Mouse (Mus musculus): Measurements from ENCODE around the gene Actc1. TPM values are rescaled to one million over a fixed set of nuclear protein-coding genes. Genes with fewer than 3 reads are reported as not detected.
A peak's percentile ranks its signal among the peaks of the same experiment; 100 is the strongest.

Actc1 gene
- polyA plus RNA-seq, 1 experiment from 2014 or later: 80.5 TPM

DNA sequence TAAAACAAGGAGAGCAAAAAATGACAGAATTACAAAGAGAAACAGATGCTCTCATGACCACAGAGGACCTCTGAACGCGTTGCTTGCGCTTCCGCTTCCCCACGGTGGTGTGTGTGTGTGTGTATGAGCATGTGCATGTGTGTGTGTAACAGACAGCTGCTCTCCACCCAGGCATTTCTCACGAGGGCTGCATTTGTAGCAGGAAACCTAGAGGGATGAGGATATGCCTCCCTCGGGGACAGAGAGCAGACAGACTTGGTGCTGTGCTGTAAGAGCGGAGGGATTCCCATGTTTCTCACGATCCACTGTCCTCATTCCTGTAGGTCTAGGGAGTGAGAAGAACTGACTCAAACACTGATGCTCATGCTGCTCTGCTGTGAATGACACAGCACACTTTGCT is 40.2 kb upstream of the Actc1 start:
- H3K4me3 ChIP-seq (ENCODE audit: low read depth, low read length): no peak overlapping the region
- H3K4me2 ChIP-seq (ENCODE audit: low read depth, low read length): no peak overlapping the region
- no peak overlapping the region for H3K27ac ChIP-seq (ENCODE audit: low read length)
- H3K27me3 ChIP-seq (ENCODE audit: control insufficient read depth, insufficient read depth, low read depth, low read length): no peaks in the 10 kb centered on the region
- no peaks in the 10 kb centered on the region for H3K9me3 ChIP-seq (replicated peaks; ENCODE audit: control insufficient read depth, low read length)
- ATAC-seq (ENCODE audit: low read depth): no peak
- 69% methylated on average over 9 of the region's 9 CpGs for WGBS (ENCODE audit: insufficient replicate concordance)
- peaks cover 2% of the 10 kb centered on the region for H3K4me1 ChIP-seq (ENCODE audit: control insufficient read depth, low read depth, low read length)
- H3K9ac ChIP-seq (ENCODE audit: low read depth, low read length): no peak overlapping the region
- H3K36me3 ChIP-seq (ENCODE audit: control insufficient read depth, insufficient read depth): no peaks in the 10 kb centered on the region

DNA sequence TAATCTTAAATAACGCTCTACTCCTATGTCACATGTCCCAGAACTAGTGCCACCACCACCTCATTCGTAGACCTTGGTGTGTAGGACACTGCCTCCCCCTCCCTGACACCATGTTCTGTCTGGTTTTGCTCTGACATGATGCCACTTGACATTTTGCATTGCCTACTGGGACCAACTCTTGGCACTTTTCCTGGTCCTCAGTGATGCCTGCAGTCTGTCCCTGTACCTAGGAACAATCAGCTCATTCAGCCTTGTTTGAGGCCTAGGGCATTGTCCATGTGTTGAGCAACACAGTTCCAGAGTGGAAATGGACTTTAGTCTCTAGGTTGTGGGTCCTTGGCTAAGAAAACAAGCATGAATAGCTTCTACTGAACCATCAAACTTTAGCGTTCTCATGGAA is 36.5 kb upstream of the Actc1 start:
- Histone ChIP-seq H3K27ac (ENCODE audit: low read length) (no peak overlapping the region), H3K9me3 (replicated peaks; ENCODE audit: control insufficient read depth, low read length) (no peaks in the 10 kb centered on the region), H3K9ac (ENCODE audit: low read depth, low read length) (no peak overlapping the region), H3K4me1 (ENCODE audit: control insufficient read depth, low read depth, low read length) (no peaks in the 10 kb centered on the region), H3K27me3 (ENCODE audit: control insufficient read depth, insufficient read depth, low read depth, low read length) (no peaks in the 10 kb centered on the region), H3K4me2 (ENCODE audit: low read depth, low read length) (no peak overlapping the region), H3K36me3 (ENCODE audit: control insufficient read depth, insufficient read depth) (no peaks in the 10 kb centered on the region), H3K4me3 (ENCODE audit: low read depth, low read length) (no peak overlapping the region)
- WGBS (ENCODE audit: insufficient replicate concordance): 70% methylated on average over 3 of the region's 3 CpGs
- peak; percentile 76 for ATAC-seq (ENCODE audit: low read depth)

DNA sequence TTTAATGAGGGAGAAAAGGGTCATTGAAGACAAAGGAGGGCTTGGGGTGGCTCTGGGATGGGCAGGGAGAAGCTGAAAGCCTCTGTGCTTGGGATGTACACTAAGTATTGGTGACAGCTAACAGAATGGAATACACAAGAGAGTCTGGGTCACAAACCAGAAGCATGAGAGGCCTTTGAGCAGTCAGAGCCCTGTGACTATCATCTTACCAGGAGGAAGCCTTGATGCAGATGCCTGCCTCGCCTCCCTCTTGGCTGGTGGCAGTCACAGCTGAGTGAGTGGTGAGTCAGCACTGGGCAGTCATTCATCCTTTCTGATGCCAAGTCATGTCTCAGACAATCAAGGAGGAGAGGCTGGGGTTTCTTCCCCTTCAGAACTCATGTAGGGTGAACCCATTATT is 33.9 kb upstream of the Actc1 start:
- Histone ChIP-seq H3K4me1 (ENCODE audit: control insufficient read depth, low read depth, low read length) (no peaks in the 10 kb centered on the region), H3K36me3 (ENCODE audit: control insufficient read depth, insufficient read depth) (no peaks in the 10 kb centered on the region), H3K9me3 (replicated peaks; ENCODE audit: control insufficient read depth, low read length) (no peaks in the 10 kb centered on the region), H3K9ac (ENCODE audit: low read depth, low read length) (no peak overlapping the region), H3K27me3 (ENCODE audit: control insufficient read depth, insufficient read depth, low read depth, low read length) (no peaks in the 10 kb centered on the region), H3K4me2 (ENCODE audit: low read depth, low read length) (no peak overlapping the region), H3K4me3 (ENCODE audit: low read depth, low read length) (no peak overlapping the region), H3K27ac (ENCODE audit: low read length) (no peak overlapping the region)
- ATAC-seq (ENCODE audit: low read depth): no peak
- 40% methylated on average over 1 of the region's 1 CpGs for WGBS (ENCODE audit: insufficient replicate concordance)

DNA sequence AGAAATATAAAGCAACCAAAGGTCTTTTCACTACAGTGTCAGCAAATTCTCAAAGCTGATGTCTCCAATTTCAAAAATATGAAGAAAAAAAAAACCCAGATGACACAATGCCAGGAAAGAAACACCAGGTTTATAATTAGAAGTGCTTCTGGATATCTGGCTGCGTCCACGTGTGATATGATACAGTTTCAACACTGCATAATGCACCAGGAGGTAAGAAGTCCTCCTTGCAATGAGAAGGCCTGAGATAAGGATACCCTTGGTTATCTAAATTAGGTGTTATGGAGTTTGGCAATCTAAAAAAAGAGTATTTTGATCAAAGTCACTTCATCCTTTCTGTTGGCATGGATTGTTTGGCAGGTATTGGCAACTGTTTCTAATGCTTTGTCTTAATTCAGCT is 18.5 kb upstream of the Actc1 start:
- no peaks in the 10 kb centered on the region for H3K4me1 ChIP-seq (ENCODE audit: control insufficient read depth, low read depth, low read length)
- no peak overlapping the region for H3K4me2 ChIP-seq (ENCODE audit: low read depth, low read length)
- no peaks in the 10 kb centered on the region for H3K27me3 ChIP-seq (ENCODE audit: control insufficient read depth, insufficient read depth, low read depth, low read length)
- no peaks in the 10 kb centered on the region for H3K9me3 ChIP-seq (replicated peaks; ENCODE audit: control insufficient read depth, low read length)
- ATAC-seq (ENCODE audit: low read depth): no peak
- no peaks in the 10 kb centered on the region for H3K36me3 ChIP-seq (ENCODE audit: control insufficient read depth, insufficient read depth)
- H3K27ac ChIP-seq (ENCODE audit: low read length): no peak overlapping the region
- H3K4me3 ChIP-seq (ENCODE audit: low read depth, low read length): no peak overlapping the region
- WGBS (ENCODE audit: insufficient replicate concordance): 64% methylated on average over 2 of the region's 2 CpGs
- H3K9ac ChIP-seq (ENCODE audit: low read depth, low read length): no peak overlapping the region

DNA sequence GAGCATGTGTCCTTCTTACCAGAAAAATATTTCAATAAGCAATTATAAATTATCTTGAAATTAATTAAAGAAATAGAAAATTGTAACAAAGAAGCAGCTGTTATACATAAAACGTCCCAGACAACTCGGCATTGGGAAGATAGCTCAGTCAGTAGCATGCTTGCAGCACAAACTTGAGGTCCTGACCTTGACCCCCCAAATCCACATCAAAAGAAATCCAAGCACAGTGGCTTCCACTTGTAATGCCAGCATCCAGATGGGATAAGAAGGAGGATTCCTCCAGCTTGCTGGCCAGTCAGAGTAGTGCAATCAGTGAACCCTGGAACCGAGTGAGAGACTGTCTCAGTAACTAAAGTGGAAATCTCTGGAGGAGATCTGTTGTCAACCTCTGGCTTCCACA is 12.9 kb upstream of the Actc1 start:
- Histone ChIP-seq H3K4me3 (ENCODE audit: low read depth, low read length) (no peak overlapping the region), H3K4me2 (ENCODE audit: low read depth, low read length) (no peak overlapping the region), H3K27ac (ENCODE audit: low read length) (no peak overlapping the region), H3K9ac (ENCODE audit: low read depth, low read length) (no peak overlapping the region), H3K36me3 (ENCODE audit: control insufficient read depth, insufficient read depth) (no peaks in the 10 kb centered on the region), H3K9me3 (replicated peaks; ENCODE audit: control insufficient read depth, low read length) (no peaks in the 10 kb centered on the region), H3K4me1 (ENCODE audit: control insufficient read depth, low read depth, low read length) (no peaks in the 10 kb centered on the region), H3K27me3 (ENCODE audit: control insufficient read depth, insufficient read depth, low read depth, low read length) (no peaks in the 10 kb centered on the region)
- 54% methylated on average over 3 of the region's 3 CpGs for WGBS (ENCODE audit: insufficient replicate concordance)
- no peak for ATAC-seq (ENCODE audit: low read depth)

DNA sequence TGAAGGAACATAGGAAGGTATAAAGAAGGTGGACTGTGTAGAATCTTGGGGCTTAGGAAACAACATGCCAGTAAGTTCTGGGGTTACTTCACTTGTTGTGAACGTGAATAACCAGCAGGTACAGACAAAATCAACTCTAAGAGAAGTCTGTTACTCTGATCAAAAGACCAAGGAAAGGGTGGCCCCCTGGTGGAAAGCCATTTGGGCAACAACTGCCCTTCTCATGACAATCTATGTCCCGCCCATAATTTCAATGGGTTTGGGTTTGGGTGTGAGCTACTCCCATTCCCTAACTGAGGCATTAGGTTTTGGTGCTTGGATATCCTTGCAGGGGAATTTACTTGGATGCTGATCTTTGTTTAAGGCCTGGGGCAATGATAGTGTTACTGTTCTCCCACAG is 10.7 kb upstream of the Actc1 start:
- no peak overlapping the region for H3K9ac ChIP-seq (ENCODE audit: low read depth, low read length)
- H3K27ac ChIP-seq (ENCODE audit: low read length): no peak overlapping the region
- no peaks in the 10 kb centered on the region for H3K27me3 ChIP-seq (ENCODE audit: control insufficient read depth, insufficient read depth, low read depth, low read length)
- no peaks in the 10 kb centered on the region for H3K9me3 ChIP-seq (replicated peaks; ENCODE audit: control insufficient read depth, low read length)
- no peak overlapping the region for H3K4me2 ChIP-seq (ENCODE audit: low read depth, low read length)
- no peak overlapping the region for H3K4me3 ChIP-seq (ENCODE audit: low read depth, low read length)
- no peaks in the 10 kb centered on the region for H3K4me1 ChIP-seq (ENCODE audit: control insufficient read depth, low read depth, low read length)
- WGBS (ENCODE audit: insufficient replicate concordance): 44% methylated on average over 2 of the region's 2 CpGs
- H3K36me3 ChIP-seq (ENCODE audit: control insufficient read depth, insufficient read depth): no peaks in the 10 kb centered on the region
- ATAC-seq (ENCODE audit: low read depth): no peak

DNA sequence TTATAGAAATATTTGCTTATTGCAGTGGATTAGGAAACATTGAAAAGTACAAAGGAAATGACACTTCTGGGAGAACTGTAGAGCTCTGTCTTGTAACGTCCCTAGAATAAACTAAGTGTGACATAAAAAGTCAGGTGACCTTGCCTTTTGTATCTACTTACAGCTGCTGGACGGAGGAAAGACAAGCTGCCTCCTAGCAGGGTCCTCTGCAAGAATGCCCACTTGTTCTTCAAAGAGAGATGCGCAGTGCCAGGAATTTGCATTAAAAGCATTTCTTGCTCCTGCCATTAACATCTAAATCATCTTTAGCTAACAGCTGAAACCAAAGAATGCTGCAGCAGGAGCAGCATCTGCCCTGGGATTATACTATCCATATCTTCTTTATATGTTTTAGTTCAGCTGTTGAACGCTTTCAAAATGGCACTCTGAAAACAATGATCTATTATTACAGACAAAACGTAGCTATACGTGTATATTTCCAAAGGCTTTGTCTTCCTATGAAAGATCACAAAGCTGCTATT is 6.8 kb upstream of the Actc1 start:
- no peak overlapping the region for H3K9ac ChIP-seq (ENCODE audit: low read depth, low read length)
- H3K4me3 ChIP-seq (ENCODE audit: low read depth, low read length): no peak overlapping the region
- WGBS (ENCODE audit: insufficient replicate concordance): 53% methylated on average over 6 of the region's 6 CpGs
- H3K27ac ChIP-seq (ENCODE audit: low read length): no peak overlapping the region
- H3K36me3 ChIP-seq (ENCODE audit: control insufficient read depth, insufficient read depth): no peaks in the 10 kb centered on the region
- H3K9me3 ChIP-seq (replicated peaks; ENCODE audit: control insufficient read depth, low read length): no peaks in the 10 kb centered on the region
- H3K27me3 ChIP-seq (ENCODE audit: control insufficient read depth, insufficient read depth, low read depth, low read length): no peaks in the 10 kb centered on the region
- ATAC-seq (ENCODE audit: low read depth): no peak
- no peaks in the 10 kb centered on the region for H3K4me1 ChIP-seq (ENCODE audit: control insufficient read depth, low read depth, low read length)
- no peak overlapping the region for H3K4me2 ChIP-seq (ENCODE audit: low read depth, low read length)

DNA sequence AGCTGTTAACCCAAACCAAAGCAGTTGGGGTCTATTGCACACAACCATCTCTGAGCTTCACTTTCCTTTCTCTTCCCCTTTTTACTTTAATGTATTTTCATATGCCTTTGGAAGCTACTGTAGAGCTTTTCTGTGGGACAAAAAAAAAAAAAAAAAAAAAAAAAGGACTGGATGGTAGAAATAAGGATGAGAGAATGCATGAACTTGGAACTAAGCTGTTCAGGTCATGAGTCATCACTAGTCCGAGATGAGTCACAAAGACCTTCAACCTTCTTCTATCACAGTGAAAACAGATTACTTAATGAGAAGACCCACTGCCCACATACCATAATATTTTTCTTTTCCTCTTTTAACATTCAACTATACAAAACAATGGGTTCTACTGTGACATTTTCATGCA is 6.3 kb upstream of the Actc1 start:
- no peaks in the 10 kb centered on the region for H3K9me3 ChIP-seq (replicated peaks; ENCODE audit: control insufficient read depth, low read length)
- H3K27me3 ChIP-seq (ENCODE audit: control insufficient read depth, insufficient read depth, low read depth, low read length): no peaks in the 10 kb centered on the region
- no peak overlapping the region for H3K9ac ChIP-seq (ENCODE audit: low read depth, low read length)
- no peaks in the 10 kb centered on the region for H3K36me3 ChIP-seq (ENCODE audit: control insufficient read depth, insufficient read depth)
- H3K27ac ChIP-seq (ENCODE audit: low read length): no peak overlapping the region
- ATAC-seq (ENCODE audit: low read depth): no peak
- H3K4me1 ChIP-seq (ENCODE audit: control insufficient read depth, low read depth, low read length): no peaks in the 10 kb centered on the region
- 56% methylated on average over 1 of the region's 1 CpGs for WGBS (ENCODE audit: insufficient replicate concordance)
- H3K4me3 ChIP-seq (ENCODE audit: low read depth, low read length): no peak overlapping the region
- H3K4me2 ChIP-seq (ENCODE audit: low read depth, low read length): no peak overlapping the region

DNA sequence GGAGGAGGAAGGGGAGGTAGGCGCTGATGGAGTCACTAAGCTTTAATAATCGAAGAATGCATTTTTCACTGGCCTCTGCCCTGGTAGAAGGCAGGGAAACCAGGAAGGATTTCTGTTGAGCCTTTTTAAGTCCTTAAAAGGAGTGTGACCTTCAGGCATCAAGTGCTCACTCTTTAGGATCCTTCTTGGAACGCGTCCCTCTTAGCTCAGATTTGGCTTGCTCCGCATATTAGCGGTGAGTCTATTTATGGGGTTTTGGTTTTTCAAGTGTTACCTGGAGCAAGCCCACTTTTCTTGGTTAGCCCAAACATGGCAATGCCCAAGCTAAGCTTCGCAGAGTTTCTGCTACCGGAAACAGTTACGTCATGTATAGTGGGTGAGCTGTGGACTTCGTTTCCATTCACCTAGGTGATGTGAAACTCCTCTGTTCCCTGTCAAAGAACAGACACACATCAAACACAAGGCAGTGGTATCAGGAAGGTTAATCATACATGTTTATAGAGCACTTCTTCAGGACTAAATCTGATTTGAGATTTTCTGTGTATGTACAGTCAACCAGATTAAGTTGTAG is 5.0 kb upstream of the Actc1 start:
- H3K36me3 ChIP-seq (ENCODE audit: control insufficient read depth, insufficient read depth): no peaks in the 10 kb centered on the region
- H3K9me3 ChIP-seq (replicated peaks; ENCODE audit: control insufficient read depth, low read length): no peaks in the 10 kb centered on the region
- H3K27me3 ChIP-seq (ENCODE audit: control insufficient read depth, insufficient read depth, low read depth, low read length): no peaks in the 10 kb centered on the region
- no peaks in the 10 kb centered on the region for H3K4me1 ChIP-seq (ENCODE audit: control insufficient read depth, low read depth, low read length)
- no peak overlapping the region for H3K4me3 ChIP-seq (ENCODE audit: low read depth, low read length)
- no peak for ATAC-seq (ENCODE audit: low read depth)
- H3K4me2 ChIP-seq (ENCODE audit: low read depth, low read length): no peak overlapping the region
- H3K27ac ChIP-seq (ENCODE audit: low read length): no peak overlapping the region
- no peak overlapping the region for H3K9ac ChIP-seq (ENCODE audit: low read depth, low read length)
- WGBS (ENCODE audit: insufficient replicate concordance): 79% methylated on average over 10 of the region's 10 CpGs
